In the genomic region with DNA sequence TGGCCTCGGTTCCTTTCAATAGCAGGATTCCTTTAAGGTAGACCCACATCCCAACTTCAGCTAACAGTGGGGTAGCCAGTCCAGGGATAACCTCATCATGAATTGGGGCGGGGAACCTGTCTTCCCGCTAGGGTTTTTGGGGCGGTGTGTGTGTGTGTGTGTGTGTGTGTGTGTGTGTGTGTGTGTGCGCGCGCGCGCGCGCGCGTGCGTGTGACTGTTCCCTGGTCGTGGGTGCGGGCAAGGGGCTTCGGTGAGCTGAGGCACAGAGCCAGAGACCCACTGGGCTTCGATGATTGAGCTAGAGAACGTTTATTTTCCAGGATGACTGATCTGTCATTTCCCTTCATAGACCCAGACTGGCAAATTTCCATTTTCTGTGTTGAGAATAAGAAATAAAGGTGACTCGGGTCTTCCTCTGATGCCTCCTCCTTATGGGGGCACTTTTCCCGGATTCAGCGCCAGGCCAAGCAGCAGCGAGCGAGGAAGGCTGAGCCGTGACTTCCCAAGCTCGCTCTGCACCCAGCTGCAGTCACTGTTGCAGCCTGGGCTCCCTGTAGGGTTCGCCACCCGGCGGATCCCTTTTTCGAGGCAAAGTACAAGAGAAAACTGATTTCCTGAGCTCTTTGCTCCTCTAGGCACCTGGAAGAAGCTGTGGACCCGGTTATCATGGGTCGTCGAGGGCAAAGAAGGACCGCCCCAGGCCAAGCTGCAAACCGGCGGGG, we compare ENCODE assay signal across 12 mouse cellular contexts. TPM values are rescaled to one million over a fixed set of nuclear protein-coding genes. Genes with fewer than 3 reads are reported as not detected.
DNase-seq lines count a peak whose midpoint lies in the region; ATAC-seq and TF ChIP-seq lines count a peak whose summit lies in the region.
"Had no signal": no experiment of that assay in that cellular context is flagged by ENCODE, and none has a peak within 500 bp of the region (broad histone marks: within the 10 kb centered on the region; RNA-seq: fewer than 3 reads in every experiment).

No protein-coding gene starts in this region.

- no peak for TF ChIP-seq CTCF in heart, adult 2 months (IDR thresholded peaks at IDR 0.05)

- intact Hi-C loops in heart, adult 2 months (cut with DNase I): no loop called here

- ATAC-seq in heart, embryonic 15.5 days (replicated peaks; ENCODE audit: insufficient number of reproducible peaks, insufficient read depth, low FRiP score, low read depth): no peak
- 0 out of 2 replicates have a peak, but pooled peaks have one; percentile 44 for ATAC-seq in hindbrain, embryonic 11.5 days (ENCODE audit: low FRiP score)
- no peak for ATAC-seq in midbrain, embryonic 16.5 days

- H3K9me3 ChIP-seq in heart, embryonic 15.5 days (replicated peaks): no peaks in the 10 kb centered on the region
- no peaks in the 10 kb centered on the region for H3K9me3 ChIP-seq in embryonic facial prominence, embryonic 10.5 days
- no peaks in the 10 kb centered on the region for H3K9me3 ChIP-seq in hindbrain, embryonic 11.5 days (ENCODE audit: control insufficient read depth, low read length)
- no peaks in the 10 kb centered on the region for H3K9me3 ChIP-seq in midbrain, embryonic 16.5 days (replicated peaks; ENCODE audit: control insufficient read depth, low read length, poor library complexity, severe bottlenecking)
- H3K9me3 ChIP-seq: hindbrain, embryonic 15.5 days had no signal

- no peak for TF ChIP-seq EP300 in heart, adult 2 months (IDR thresholded peaks at IDR 0.05; ENCODE audit: insufficient read depth, low read depth, low read length)

- H3K27me3 ChIP-seq in heart, embryonic 15.5 days: peaks cover 86% of the 10 kb centered on the region
- H3K27me3 ChIP-seq in heart, adult 2 months (ENCODE audit: control insufficient read depth, insufficient read depth, low read length): peaks cover 9% of the 10 kb centered on the region
- peaks cover 98% of the 10 kb centered on the region for H3K27me3 ChIP-seq in embryonic facial prominence, embryonic 10.5 days (replicated peaks; ENCODE audit: low read depth, poor library complexity, severe bottlenecking)
- H3K27me3 ChIP-seq in hindbrain, embryonic 11.5 days (ENCODE audit: control insufficient read depth, insufficient read depth, low read length): peaks cover 76% of the 10 kb centered on the region
- peaks cover 71% of the 10 kb centered on the region for H3K27me3 ChIP-seq in midbrain, embryonic 16.5 days (ENCODE audit: control insufficient read depth, insufficient read depth, low read depth, low read length)

- TF ChIP-seq POLR2A in heart, adult 2 months (IDR thresholded peaks at IDR 0.05; ENCODE audit: insufficient read depth, low read depth, low read length): no peak

- no peaks in the 10 kb centered on the region for H3K79me2 ChIP-seq in heart, adult 2 months (replicated peaks; ENCODE audit: control insufficient read depth, insufficient read depth, low read length)

- H3K9ac ChIP-seq in heart, embryonic 15.5 days: no peak overlapping the region
- no peak overlapping the region for H3K9ac ChIP-seq in heart, adult 2 months (ENCODE audit: low read depth, low read length)
- H3K9ac ChIP-seq in hindbrain, embryonic 11.5 days (ENCODE audit: low read depth, low read length): no peak overlapping the region
- H3K9ac ChIP-seq in midbrain, embryonic 16.5 days (ENCODE audit: low read depth, low read length): no peak overlapping the region
- H3K9ac ChIP-seq: hindbrain, embryonic 15.5 days had no signal

- no peaks in the 10 kb centered on the region for H3K36me3 ChIP-seq in heart, embryonic 15.5 days
- no peaks in the 10 kb centered on the region for H3K36me3 ChIP-seq in heart, adult 2 months (ENCODE audit: control insufficient read depth, insufficient read depth, low read length)
- H3K36me3 ChIP-seq in embryonic facial prominence, embryonic 10.5 days (replicated peaks): no peaks in the 10 kb centered on the region
- no peaks in the 10 kb centered on the region for H3K36me3 ChIP-seq in hindbrain, embryonic 11.5 days (ENCODE audit: control insufficient read depth, insufficient read depth, low read length)
- no peaks in the 10 kb centered on the region for H3K36me3 ChIP-seq in midbrain, embryonic 16.5 days (ENCODE audit: control insufficient read depth, insufficient read depth, low read length)
- H3K36me3 ChIP-seq: hindbrain, embryonic 15.5 days had no signal

- 0 out of 2 replicates have a peak overlapping the region, but pooled peaks have one; percentile 2 for H3K4me3 ChIP-seq in heart, embryonic 15.5 days
- H3K4me3 ChIP-seq in heart, adult 2 months: no peak overlapping the region
- H3K4me3 ChIP-seq in embryonic facial prominence, embryonic 10.5 days: peak overlapping the region; percentile 34
- H3K4me3 ChIP-seq in hindbrain, embryonic 11.5 days (ENCODE audit: low read depth, low read length): no peak overlapping the region
- no peak overlapping the region for H3K4me3 ChIP-seq in midbrain, embryonic 16.5 days (ENCODE audit: low read depth, low read length)
- H3K4me3 ChIP-seq: hindbrain, embryonic 15.5 days had no signal

- no peak overlapping the region for H3K27ac ChIP-seq in heart, embryonic 15.5 days
- H3K27ac ChIP-seq in heart, adult 2 months: no peak overlapping the region
- peak overlapping the region; percentile 59 for H3K27ac ChIP-seq in embryonic facial prominence, embryonic 10.5 days (replicated peaks)
- H3K27ac ChIP-seq in hindbrain, embryonic 11.5 days (ENCODE audit: low read depth, low read length): no peak overlapping the region
- H3K27ac ChIP-seq in midbrain, embryonic 16.5 days (ENCODE audit: low read length): no peak overlapping the region
- H3K27ac ChIP-seq: hindbrain, embryonic 15.5 days had no signal

- H3K4me1 ChIP-seq in heart, embryonic 15.5 days (replicated peaks): 0 out of 2 replicates have a peak, but pooled peaks cover 6% of the 10 kb centered on the region
- H3K4me1 ChIP-seq in heart, adult 2 months (ENCODE audit: control insufficient read depth, insufficient read depth, low read length): no peaks in the 10 kb centered on the region
- peaks cover 6% of the 10 kb centered on the region for H3K4me1 ChIP-seq in embryonic facial prominence, embryonic 10.5 days
- H3K4me1 ChIP-seq in hindbrain, embryonic 11.5 days (replicated peaks; ENCODE audit: control insufficient read depth, insufficient read depth, low read length): no peaks in the 10 kb centered on the region; the same call in 1 of the 2 replicates
- H3K4me1 ChIP-seq in midbrain, embryonic 16.5 days (ENCODE audit: control insufficient read depth, insufficient read depth, low read length): peaks cover 3% of the 10 kb centered on the region; the same call in 1 of the 2 replicates

- 7% methylated on average over 36 of the region's 36 CpGs for WGBS in heart, embryonic 15.5 days
- 3% methylated on average over 36 of the region's 36 CpGs for WGBS in heart, adult 2 months
- WGBS in embryonic facial prominence, embryonic 10.5 days: 2% methylated on average over 36 of the region's 36 CpGs
- WGBS in hindbrain, embryonic 11.5 days: under 1% methylated on average over 27 of the region's 36 CpGs
- WGBS in midbrain, embryonic 16.5 days: 6% methylated on average over 35 of the region's 36 CpGs

- H3K4me2 ChIP-seq in heart, embryonic 15.5 days: peak overlapping the region; percentile 14; the same call in 1 of the 2 replicates
- no peak overlapping the region for H3K4me2 ChIP-seq in hindbrain, embryonic 11.5 days (replicated peaks; ENCODE audit: low read depth, low read length)
- H3K4me2 ChIP-seq in midbrain, embryonic 16.5 days (ENCODE audit: low read length): peak overlapping the region; percentile 22
- H3K4me2 ChIP-seq: hindbrain, embryonic 15.5 days had no signal

- no peak for DNase-seq in heart, adult 2 months
- DNase-seq in embryonic facial prominence, embryonic 10.5 days (ENCODE audit: low spot score): no peak
- DNase-seq in hindbrain, embryonic 11.5 days (ENCODE audit: low spot score): peak; percentile 48
- no peak for DNase-seq in cerebellum, postnatal 36 days
- DNase-seq in gastrocnemius, postnatal 4 days (ENCODE audit: low spot score in 2 of 2): no peak
- no peak for DNase-seq in adrenal gland, adult 18-20 months (ENCODE audit: low spot score in 2 of 2)
- DNase-seq: adrenal gland, postnatal 36 days; right cerebral cortex, adult 18-20 months had no signal

RNA-seq across cellular contexts. Expression of gene Fezf1, which starts 12.0 kb away (rescaled TPM):
- not detected in 2 replicates for polyA plus RNA-seq in heart, embryonic 15.5 days (2015; fragmentation: Nextera tagmentation; extraction: Ambion mirVana)
- not detected for total RNA-seq in heart, adult 2 months (2021)
- polyA plus RNA-seq in heart, adult 2 months (2012; rRNA removed): not detected in 2 replicates
- polyA plus RNA-seq in embryonic facial prominence, embryonic 10.5 days (2016; fragmentation: Nextera tagmentation; extraction: Ambion mirVana): 6.1 and 7.2 TPM in 2 replicates
- polyA plus RNA-seq in hindbrain, embryonic 11.5 days (2014; fragmentation: Nextera tagmentation; extraction: Ambion mirVana): 0.11 TPM in 1 of 2 replicates, not detected in the other
- 4.7 and 8.9 TPM in 2 replicates for polyA plus RNA-seq in midbrain, embryonic 16.5 days (2015; fragmentation: Nextera tagmentation; extraction: Ambion mirVana)
- not detected for total RNA-seq in gastrocnemius, postnatal 4 days (2021)
- not detected for total RNA-seq in adrenal gland, adult 18-20 months (2021)
- total RNA-seq: adrenal gland, postnatal 36 days; megakaryocyte, adult 5-6 weeks had no signal
- polyA plus RNA-seq: hindbrain, embryonic 15.5 days had no signal

Comparison
In these comparisons a context has a peak if more than half of its experiments do, and no peak if none do; other contexts are left out.
1. H3K4me3 ChIP-seq: peak in heart, embryonic 15.5 days (single experiment) and embryonic facial prominence, embryonic 10.5 days (single experiment); none in heart, adult 2 months (single experiment), hindbrain, embryonic 11.5 days (single experiment) and midbrain, embryonic 16.5 days (single experiment).